ENCODE assay signal across 12 mouse cellular contexts in genomic region chr2:126951085-126951484, GRCm38 (mm10). TPM values are rescaled to one million over a fixed set of nuclear protein-coding genes. Genes with fewer than 3 reads are reported as not detected.
DNase-seq lines count a peak whose midpoint lies in the region; ATAC-seq lines count a peak whose summit lies in the region.
"Had no signal": no experiment of that assay in that cellular context is flagged by ENCODE, and none has a peak within 500 bp of the region (broad histone marks: within the 10 kb centered on the region; RNA-seq: fewer than 3 reads in every experiment).

No protein-coding gene starts in this region.

- no peak overlapping the region for H3K4me3 ChIP-seq in kidney, embryonic 14.5 days (ENCODE audit: low read length)

- peak; percentile 87 for DNase-seq in kidney, adult 11 months
- DNase-seq in adrenal gland, adult 2 months, result peak; percentile 71
- peak; percentile 46 to 65 for DNase-seq in heart, adult 9 months (ENCODE audit: low spot score in 2 of 2)
- peak; percentile 77 for DNase-seq in kidney, postnatal 14 days
- no peak for DNase-seq in layer of hippocampus, postnatal 36 days
- DNase-seq in lung, postnatal 14 days, result no peak
- DNase-seq in spleen, postnatal 4 days (ENCODE audit: low spot score in 2 of 2), result no peak
- DNase-seq: lung, postnatal 36 days; retina, postnatal 1 day had no signal

- no peaks in the 10 kb centered on the region for H3K36me3 ChIP-seq in kidney, embryonic 14.5 days (ENCODE audit: control insufficient read depth, insufficient read depth, low read length)

- ATAC-seq in kidney, embryonic 14.5 days (ENCODE audit: low FRiP score, low TSS enrichment), result no peak
- ATAC-seq: forebrain, embryonic 16.5 days; inflammation-experienced regulatory T-cells, adult 6 months had no signal

- H3K27ac ChIP-seq in kidney, embryonic 14.5 days (ENCODE audit: low read depth, low read length), result no peak overlapping the region

- no peaks in the 10 kb centered on the region for H3K9me3 ChIP-seq in kidney, embryonic 14.5 days (ENCODE audit: control insufficient read depth, low read length)

- H3K9ac ChIP-seq in kidney, embryonic 14.5 days (ENCODE audit: low read depth, low read length), result no peak overlapping the region

- H3K4me1 ChIP-seq in kidney, embryonic 14.5 days (ENCODE audit: control insufficient read depth, insufficient read depth, low read length), result no peaks in the 10 kb centered on the region

- H3K4me2 ChIP-seq in kidney, embryonic 14.5 days (replicated peaks; ENCODE audit: low read depth, low read length), result no peak overlapping the region

- no peaks in the 10 kb centered on the region for H3K27me3 ChIP-seq in kidney, embryonic 14.5 days (ENCODE audit: control insufficient read depth, insufficient read depth, low read length)

- 52% methylated on average over 7 of the region's 7 CpGs for WGBS in kidney, embryonic 14.5 days

RNA-seq across cellular contexts. Expression of gene Sppl2a, which starts 18.1 kb away (rescaled TPM):
- 39.1 and 47.0 TPM in 2 replicates for polyA plus RNA-seq in kidney, embryonic 14.5 days (2014; fragmentation: Nextera tagmentation; extraction: Ambion mirVana)
- 10 to 100 TPM; 72.2 to 86.9 TPM for total RNA-seq in adrenal gland, adult 2 months (2021)
- polyA plus RNA-seq in adrenal gland, adult 2 months (2012; rRNA removed), result 9.1 and 10.6 TPM in 2 replicates
- 10 to 100 TPM; 30.2 to 35.2 TPM for total RNA-seq in layer of hippocampus, postnatal 36 days (2021)

RNA-seq across cellular contexts. Expression of gene Ap4e1, which starts 57.4 kb away (rescaled TPM):
- polyA plus RNA-seq in kidney, embryonic 14.5 days (2014; fragmentation: Nextera tagmentation; extraction: Ambion mirVana), result 4.5 and 11.1 TPM in 2 replicates
- total RNA-seq in adrenal gland, adult 2 months (2021), result 10 to 100 TPM in 1 of 2 experiments, 1 to 10 TPM in 1; 8.3 to 10.6 TPM
- 1.0 TPM in 2 replicates for polyA plus RNA-seq in adrenal gland, adult 2 months (2012; rRNA removed)
- 10 to 100 TPM; 12.4 to 12.9 TPM for total RNA-seq in layer of hippocampus, postnatal 36 days (2021)

Comparison
In these comparisons a context has a peak if more than half of its experiments do, and no peak if none do; other contexts are left out.
1. DNase-seq: peak in kidney, adult 11 months (single experiment), adrenal gland, adult 2 months (single experiment), heart, adult 9 months (2 of 2) and kidney, postnatal 14 days (single experiment); none in layer of hippocampus, postnatal 36 days (0 of 2), lung, postnatal 14 days (single experiment) and spleen, postnatal 4 days (0 of 2).